Mouse (Mus musculus): ENCODE results near the gene Evi2a. TPM values are rescaled to one million over a fixed set of nuclear protein-coding genes. Genes with fewer than 3 reads are reported as not detected.

The Evi2a gene
- polyA plus RNA-seq, 1 experiment: 22.0 TPM

DNA sequence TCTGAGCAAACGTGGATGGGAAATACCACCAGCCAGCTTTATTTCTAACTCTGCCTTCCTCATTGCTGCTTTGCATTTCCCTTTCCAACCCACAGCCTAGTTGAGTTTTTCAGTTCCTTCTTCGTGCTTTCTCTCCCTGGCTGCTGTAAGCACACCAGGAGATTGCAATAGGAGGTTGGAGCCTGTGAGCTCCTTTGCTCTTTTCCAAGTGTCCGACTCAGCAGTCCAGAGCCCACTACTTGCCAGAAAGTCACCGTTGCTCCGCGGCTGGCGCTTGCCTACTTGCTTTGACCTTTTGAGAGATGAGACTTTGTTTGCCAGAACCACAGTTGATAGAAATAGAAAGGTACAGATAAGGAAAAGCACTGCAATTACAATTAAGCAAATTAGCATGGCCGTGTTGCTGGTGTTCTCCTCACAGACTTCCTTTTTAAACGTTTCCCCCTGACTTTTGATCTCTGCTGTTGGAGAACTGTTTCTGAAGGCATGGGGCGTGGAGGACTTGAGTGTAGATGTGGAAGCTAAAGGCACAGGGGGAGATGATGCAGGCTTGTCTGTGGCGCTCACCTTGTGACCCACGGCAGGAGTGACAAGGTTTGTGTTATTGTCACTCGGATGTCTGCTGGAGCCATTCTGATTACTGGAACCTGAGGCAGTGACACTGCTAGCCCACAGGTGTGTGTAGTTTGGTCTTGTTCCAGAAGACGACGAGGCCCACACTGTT is 3.2 kb downstream of the Evi2a start:
- Histone ChIP-seq H3K27ac (ENCODE audit: insufficient read depth, low read length) (peak overlapping the region; percentile 86), H3K36me3 (ENCODE audit: control insufficient read depth, insufficient read depth, low read length) (no peaks in the 10 kb centered on the region), H3K4me3 (ENCODE audit: extremely low read depth, insufficient read depth, insufficient read length) (peak overlapping the region; percentile 39; the same call in 1 of the 2 replicates), H3K4me1 (ENCODE audit: control insufficient read depth, insufficient read depth, insufficient read length) (peaks cover 9% of the 10 kb centered on the region; the same call in 1 of the 2 replicates), H3K27me3 (ENCODE audit: control insufficient read depth, insufficient read depth, low read length) (no peaks in the 10 kb centered on the region)
- no peak; the same call in 1 of the 2 replicates for TF ChIP-seq POLR2A (IDR thresholded peaks at IDR 0.05; ENCODE audit: low read depth, low read length)
- TF ChIP-seq CTCF (IDR thresholded peaks at IDR 0.05; ENCODE audit: extremely low read depth, insufficient read depth, insufficient read length, insufficient replicate concordance): no peak
- WGBS: 19% methylated on average over 15 of the region's 15 CpGs
- peak in 1 of 2 experiments; percentile 41 for DNase-seq (ENCODE audit: low read depth in 1 of 2, low spot score in 2 of 2)

DNA sequence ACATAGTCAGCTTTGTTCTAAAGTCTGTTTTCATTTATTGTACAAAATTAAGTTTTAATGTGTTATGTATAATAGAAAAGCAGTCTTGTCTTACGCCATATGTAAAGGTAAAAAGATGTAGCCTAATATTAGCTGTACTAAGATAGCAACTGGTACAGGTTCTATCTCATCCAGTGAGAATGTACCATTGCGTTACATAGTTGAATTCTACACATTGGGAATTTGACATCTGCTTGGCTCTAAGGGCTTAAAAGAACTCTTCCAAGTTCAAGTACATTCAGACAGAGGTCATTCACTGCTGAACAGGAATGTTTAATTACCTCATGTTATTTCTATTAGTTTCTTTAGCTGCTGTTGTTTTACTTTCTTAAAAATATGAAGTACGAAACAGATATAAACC is 3.9 kb downstream of the Evi2a start:
- Histone ChIP-seq H3K4me3 (ENCODE audit: extremely low read depth, insufficient read depth, insufficient read length) (no peak overlapping the region), H3K4me1 (ENCODE audit: control insufficient read depth, insufficient read depth, insufficient read length) (peaks cover 9% of the 10 kb centered on the region; the same call in 1 of the 2 replicates), H3K27ac (ENCODE audit: insufficient read depth, low read length) (peak overlapping the region; percentile 86), H3K27me3 (ENCODE audit: control insufficient read depth, insufficient read depth, low read length) (no peaks in the 10 kb centered on the region), H3K36me3 (ENCODE audit: control insufficient read depth, insufficient read depth, low read length) (no peaks in the 10 kb centered on the region)
- 74% methylated on average over 3 of the region's 3 CpGs for WGBS
- no peak for DNase-seq (ENCODE audit: low read depth in 1 of 2, low spot score in 2 of 2)
- TF ChIP-seq POLR2A (IDR thresholded peaks at IDR 0.05; ENCODE audit: low read depth, low read length): no peak
- no peak for TF ChIP-seq CTCF (IDR thresholded peaks at IDR 0.05; ENCODE audit: extremely low read depth, insufficient read depth, insufficient read length, insufficient replicate concordance)

DNA sequence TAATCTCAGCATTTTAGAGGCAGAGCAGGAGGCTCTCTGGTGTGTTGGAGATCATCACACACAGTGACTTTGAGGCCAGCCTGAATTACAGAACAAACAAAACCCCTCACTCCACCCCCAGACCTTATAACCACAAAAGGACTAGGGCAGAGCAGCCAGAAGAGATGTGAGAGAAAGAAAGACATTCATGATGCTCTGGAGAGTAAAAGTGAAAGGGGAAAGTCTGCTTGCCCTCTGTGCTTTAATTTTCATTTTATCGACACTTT is 6.2 kb downstream of the Evi2a start:
- WGBS: 6% methylated on average over 1 of the region's 1 CpGs
- Histone ChIP-seq H3K27me3 (ENCODE audit: control insufficient read depth, insufficient read depth, low read length) (no peaks in the 10 kb centered on the region), H3K27ac (ENCODE audit: insufficient read depth, low read length) (peak overlapping the region; percentile 91), H3K4me1 (ENCODE audit: control insufficient read depth, insufficient read depth, insufficient read length) (peaks cover 13% of the 10 kb centered on the region; the same call in 1 of the 2 replicates), H3K4me3 (ENCODE audit: extremely low read depth, insufficient read depth, insufficient read length) (peak overlapping the region; percentile 36; the same call in 1 of the 2 replicates), H3K36me3 (ENCODE audit: control insufficient read depth, insufficient read depth, low read length) (peaks cover 1% of the 10 kb centered on the region)
- DNase-seq (ENCODE audit: low read depth in 1 of 2, low spot score in 2 of 2): no peak
- TF ChIP-seq POLR2A (IDR thresholded peaks at IDR 0.05; ENCODE audit: low read depth, low read length) (no peak), CTCF (IDR thresholded peaks at IDR 0.05; ENCODE audit: extremely low read depth, insufficient read depth, insufficient read length, insufficient replicate concordance) (no peak)

DNA sequence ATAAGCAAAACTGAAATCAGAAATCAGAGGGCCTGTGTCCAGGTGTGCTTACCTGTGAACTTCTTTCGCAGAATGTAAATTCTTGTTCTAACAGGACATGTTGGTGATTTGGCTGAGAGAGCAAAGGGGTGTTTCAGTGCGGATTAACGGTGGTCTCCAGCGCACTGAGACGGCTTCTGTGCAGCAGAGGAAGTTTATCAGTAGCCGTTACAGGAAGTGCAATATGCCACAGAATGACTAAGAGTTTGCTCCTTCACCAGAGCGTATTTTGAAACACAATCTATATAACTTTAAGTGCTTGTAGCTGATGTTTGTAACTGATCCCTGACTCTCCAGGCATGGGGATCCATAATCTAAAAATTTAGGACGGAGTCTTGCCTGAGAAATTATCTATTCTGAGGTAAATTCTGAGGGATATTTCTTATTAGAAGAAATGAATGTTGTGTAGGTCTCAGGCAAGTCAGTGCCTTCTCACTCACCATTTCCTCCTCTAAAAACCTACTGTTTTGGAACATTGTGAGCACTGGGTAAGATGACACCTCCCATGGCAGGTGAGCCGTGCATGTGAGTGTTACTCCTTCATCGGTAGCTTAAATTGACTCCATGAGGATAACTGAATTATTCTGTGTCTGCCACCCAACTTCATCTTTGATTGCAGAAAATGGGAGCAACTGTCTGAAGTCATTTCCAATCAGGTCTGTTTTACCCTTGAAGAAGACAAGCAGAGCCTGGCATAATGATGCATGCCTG is 6.7 kb downstream of the Evi2a start, which contains the start of gene Evi2b:
TSS of gene Evi2b (minus strand) at position 203 of the 750 bp plus-strand sequence.
- 8% methylated on average over 10 of the region's 10 CpGs for WGBS
- Histone ChIP-seq H3K4me3 (ENCODE audit: extremely low read depth, insufficient read depth, insufficient read length) (peak within 1 kb of the TSS; percentile 66), H3K27me3 (ENCODE audit: control insufficient read depth, insufficient read depth, low read length) (no peaks in the 10 kb centered on the region), H3K4me1 (ENCODE audit: control insufficient read depth, insufficient read depth, insufficient read length) (peaks cover 13% of the 10 kb centered on the region; the same call in 1 of the 2 replicates), H3K27ac (ENCODE audit: insufficient read depth, low read length) (peak within 1 kb of the TSS; percentile 91), H3K36me3 (ENCODE audit: control insufficient read depth, insufficient read depth, low read length) (peaks cover 1% of the 10 kb centered on the region)
- no peak for TF ChIP-seq CTCF (IDR thresholded peaks at IDR 0.05; ENCODE audit: extremely low read depth, insufficient read depth, insufficient read length, insufficient replicate concordance)
- TF ChIP-seq POLR2A (IDR thresholded peaks at IDR 0.05; ENCODE audit: low read depth, low read length): peak; percentile 89
- DNase-seq (ENCODE audit: low read depth in 1 of 2, low spot score in 2 of 2): peak in 1 of 2 experiments; percentile 61

DNA sequence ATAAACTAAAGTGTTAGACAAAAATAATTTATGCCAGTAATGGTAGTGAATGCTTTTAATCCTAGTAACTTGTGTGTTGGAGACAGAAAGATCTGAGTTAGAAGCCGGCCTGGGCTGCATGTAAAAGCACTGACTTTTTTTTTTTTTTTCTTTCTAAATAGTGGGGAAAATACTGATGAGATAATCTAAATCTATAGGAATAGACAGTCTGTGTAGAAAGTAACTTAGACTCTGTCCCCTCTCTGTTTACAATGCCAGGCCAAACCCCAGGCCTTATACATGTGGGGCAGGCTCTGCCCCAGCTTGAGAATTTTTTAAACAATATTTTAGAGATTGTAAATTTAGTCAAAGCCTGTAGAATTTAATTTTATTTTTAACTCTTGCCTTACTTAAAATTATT is 7.5 kb downstream of the Evi2a start:
- peak overlapping the region; percentile 66 for H3K4me3 ChIP-seq (ENCODE audit: extremely low read depth, insufficient read depth, insufficient read length)
- peaks cover 1% of the 10 kb centered on the region for H3K36me3 ChIP-seq (ENCODE audit: control insufficient read depth, insufficient read depth, low read length)
- peaks cover 13% of the 10 kb centered on the region; the same call in 1 of the 2 replicates for H3K4me1 ChIP-seq (ENCODE audit: control insufficient read depth, insufficient read depth, insufficient read length)
- WGBS: 22% methylated on average over 1 of the region's 1 CpGs
- DNase-seq (ENCODE audit: low read depth in 1 of 2, low spot score in 2 of 2): no peak
- peak overlapping the region; percentile 53; the same call in 1 of the 2 replicates for H3K27ac ChIP-seq (ENCODE audit: insufficient read depth, low read length)
- no peaks in the 10 kb centered on the region for H3K27me3 ChIP-seq (ENCODE audit: control insufficient read depth, insufficient read depth, low read length)
- TF ChIP-seq CTCF (IDR thresholded peaks at IDR 0.05; ENCODE audit: extremely low read depth, insufficient read depth, insufficient read length, insufficient replicate concordance) (no peak), POLR2A (IDR thresholded peaks at IDR 0.05; ENCODE audit: low read depth, low read length) (no peak)

DNA sequence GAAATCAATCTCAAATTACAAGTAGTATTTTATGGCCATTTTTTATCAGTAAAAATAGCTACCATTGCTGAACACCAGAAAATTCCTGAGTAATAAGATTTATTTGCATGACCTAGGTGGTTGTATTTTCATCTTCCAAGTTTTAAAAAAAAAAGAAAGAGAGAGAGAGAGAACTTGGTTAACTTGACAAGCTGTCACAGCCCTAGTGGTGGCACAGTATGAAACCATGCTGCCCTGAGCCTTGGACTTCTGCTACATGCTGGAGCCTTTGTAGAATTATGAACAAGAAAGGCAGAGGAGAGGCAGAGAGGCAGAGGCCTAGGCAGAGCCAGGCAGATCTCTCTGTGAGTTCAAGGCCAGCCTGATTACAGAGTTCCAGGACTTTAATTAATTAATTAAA is 8.5 kb downstream of the Evi2a start:
- no peaks in the 10 kb centered on the region for H3K27me3 ChIP-seq (ENCODE audit: control insufficient read depth, insufficient read depth, low read length)
- peak overlapping the region; percentile 77 for H3K27ac ChIP-seq (ENCODE audit: insufficient read depth, low read length)
- H3K4me3 ChIP-seq (ENCODE audit: extremely low read depth, insufficient read depth, insufficient read length): peak overlapping the region; percentile 53
- peaks cover 1% of the 10 kb centered on the region for H3K36me3 ChIP-seq (ENCODE audit: control insufficient read depth, insufficient read depth, low read length)
- DNase-seq (ENCODE audit: low read depth in 1 of 2, low spot score in 2 of 2): peak in 1 of 2 experiments; percentile 23
- peaks cover 6% of the 10 kb centered on the region; the same call in 1 of the 2 replicates for H3K4me1 ChIP-seq (ENCODE audit: control insufficient read depth, insufficient read depth, insufficient read length)
- TF ChIP-seq POLR2A (IDR thresholded peaks at IDR 0.05; ENCODE audit: low read depth, low read length) (no peak), CTCF (IDR thresholded peaks at IDR 0.05; ENCODE audit: extremely low read depth, insufficient read depth, insufficient read length, insufficient replicate concordance) (no peak)
